Mouse (Mus musculus): ENCODE measurements at regions not wholly inside any gene's neighbourhood (a gene's known extent, or its start where the extent isn't known, plus 50 kb on each side); places are given as distances from the start of the nearest gene placed in this dataset.

GRCm38 (mm10) chr4:47598216-47598615 lies 123.8 kb downstream of the Sec61b start:
- Histone ChIP-seq H3K9ac (no peak overlapping the region), H3K4me2 (no peak overlapping the region), H3K36me3 (no peaks in the 10 kb centered on the region), H3K4me1 (no peaks in the 10 kb centered on the region), H3K9me3 (replicated peaks) (no peaks in the 10 kb centered on the region), H3K27ac (no peak overlapping the region), H3K27me3 (replicated peaks) (no peaks in the 10 kb centered on the region), H3K4me3 (no peak overlapping the region)
- WGBS (ENCODE audit: insufficient replicate concordance), result 21% methylated on average over 2 of the region's 2 CpGs
- no peak for ATAC-seq

- Histone ChIP-seq H3K9me3 (replicated peaks) (no peaks in the 10 kb centered on the region), H3K4me3 (no peak overlapping the region)
- WGBS (ENCODE audit: insufficient replicate concordance), result 72% methylated on average over 10 of the region's 10 CpGs
Observed at GRCm38 (mm10) chr4:47601301-47602070, 127.0 kb downstream of the Sec61b start.

GRCm38 (mm10) chr4:47603378-47603777 lies 128.9 kb downstream of the Sec61b start:
- no peaks in the 10 kb centered on the region for H3K36me3 ChIP-seq
- H3K4me3 ChIP-seq, result no peak overlapping the region
- ATAC-seq, result no peak
- no peak overlapping the region for H3K27ac ChIP-seq
- H3K27me3 ChIP-seq (replicated peaks), result 0 out of 2 replicates have a peak, but pooled peaks cover 4% of the 10 kb centered on the region
- no peak overlapping the region for H3K4me2 ChIP-seq
- WGBS (ENCODE audit: insufficient replicate concordance), result 61% methylated on average over 6 of the region's 6 CpGs
- H3K9me3 ChIP-seq (replicated peaks), result no peaks in the 10 kb centered on the region
- H3K4me1 ChIP-seq, result no peaks in the 10 kb centered on the region
- H3K9ac ChIP-seq, result no peak overlapping the region

More at GRCm38 (mm10) chr4:47601301-47602070, 127.0 kb downstream of the Sec61b start:
- H3K36me3 ChIP-seq, result no peaks in the 10 kb centered on the region
- H3K4me2 ChIP-seq, result no peak overlapping the region
- H3K9ac ChIP-seq, result no peak overlapping the region
- H3K27ac ChIP-seq, result no peak overlapping the region
- ATAC-seq, result no peak
- H3K4me1 ChIP-seq, result no peaks in the 10 kb centered on the region
- H3K27me3 ChIP-seq (replicated peaks), result 0 out of 2 replicates have a peak, but pooled peaks cover 4% of the 10 kb centered on the region

- no peak overlapping the region for H3K9ac ChIP-seq
- 0 out of 2 replicates have a peak overlapping the region, but pooled peaks have one; percentile 14 for H3K4me2 ChIP-seq
- no peaks in the 10 kb centered on the region for H3K9me3 ChIP-seq (replicated peaks)
- 50% methylated on average over 14 of the region's 14 CpGs for whole genome bisulfite sequencing (ENCODE audit: insufficient replicate concordance)
- 0 out of 2 replicates have a peak, but pooled peaks cover 4% of the 10 kb centered on the region for H3K27me3 ChIP-seq (replicated peaks)
- no peak overlapping the region for H3K27ac ChIP-seq
- H3K4me1 ChIP-seq, result no peaks in the 10 kb centered on the region
- H3K4me3 ChIP-seq, result no peak overlapping the region
- no peaks in the 10 kb centered on the region for H3K36me3 ChIP-seq
- no peak for ATAC-seq
Observed at GRCm38 (mm10) chr4:47603847-47604397, 129.5 kb downstream of the Sec61b start.

GRCm38 (mm10) chr4:47605676-47606075 lies 131.2 kb downstream of the Sec61b start:
- H3K9me3 ChIP-seq (replicated peaks), result no peaks in the 10 kb centered on the region

GRCm38 (mm10) chr4:47608673-47609072 lies 134.2 kb downstream of the Sec61b start:
- Histone ChIP-seq H3K27ac (no peak overlapping the region), H3K4me2 (no peak overlapping the region), H3K36me3 (no peaks in the 10 kb centered on the region), H3K9me3 (replicated peaks) (no peaks in the 10 kb centered on the region), H3K4me1 (no peaks in the 10 kb centered on the region), H3K27me3 (replicated peaks) (0 out of 2 replicates have a peak, but pooled peaks cover 4% of the 10 kb centered on the region), H3K4me3 (no peak overlapping the region), H3K9ac (no peak overlapping the region)
- WGBS (ENCODE audit: insufficient replicate concordance), result 49% methylated on average over 5 of the region's 5 CpGs
- no peak for ATAC-seq

More at GRCm38 (mm10) chr4:47605676-47606075, 131.2 kb downstream of the Sec61b start:
- no peak overlapping the region for H3K27ac ChIP-seq
- 0 out of 2 replicates have a peak, but pooled peaks cover 4% of the 10 kb centered on the region for H3K27me3 ChIP-seq (replicated peaks)
- 63% methylated on average over 4 of the region's 4 CpGs for WGBS (ENCODE audit: insufficient replicate concordance)
- H3K4me2 ChIP-seq, result no peak overlapping the region
- H3K9ac ChIP-seq, result no peak overlapping the region
- H3K4me1 ChIP-seq, result no peaks in the 10 kb centered on the region
- H3K36me3 ChIP-seq, result no peaks in the 10 kb centered on the region
- no peak for ATAC-seq
- no peak overlapping the region for H3K4me3 ChIP-seq

GRCm38 (mm10) chr4:47610913-47611312 lies 136.5 kb downstream of the Sec61b start:
- Histone ChIP-seq H3K27ac (no peak overlapping the region), H3K4me3 (no peak overlapping the region), H3K4me1 (no peaks in the 10 kb centered on the region), H3K9me3 (replicated peaks) (no peaks in the 10 kb centered on the region), H3K27me3 (replicated peaks) (no peaks in the 10 kb centered on the region), H3K36me3 (no peaks in the 10 kb centered on the region), H3K9ac (no peak overlapping the region), H3K4me2 (no peak overlapping the region)
- ATAC-seq, result no peak
- 62% methylated on average over 5 of the region's 5 CpGs for WGBS (ENCODE audit: insufficient replicate concordance)

GRCm38 (mm10) chr4:47616525-47616924 lies 142.1 kb downstream of the Sec61b start:
- Histone ChIP-seq H3K27ac (no peak overlapping the region), H3K9ac (no peak overlapping the region), H3K27me3 (replicated peaks) (no peaks in the 10 kb centered on the region), H3K4me2 (no peak overlapping the region), H3K9me3 (replicated peaks) (no peaks in the 10 kb centered on the region), H3K36me3 (no peaks in the 10 kb centered on the region), H3K4me1 (no peaks in the 10 kb centered on the region), H3K4me3 (no peak overlapping the region)
- WGBS (ENCODE audit: insufficient replicate concordance), result 63% methylated on average over 3 of the region's 3 CpGs
- ATAC-seq, result no peak

- 79% methylated on average over 3 of the region's 3 CpGs for WGBS (ENCODE audit: insufficient replicate concordance)
- ATAC-seq, result no peak
- Histone ChIP-seq H3K4me2 (no peak overlapping the region), H3K4me3 (no peak overlapping the region), H3K9ac (no peak overlapping the region), H3K4me1 (no peaks in the 10 kb centered on the region), H3K36me3 (no peaks in the 10 kb centered on the region), H3K27ac (no peak overlapping the region), H3K27me3 (replicated peaks) (no peaks in the 10 kb centered on the region), H3K9me3 (replicated peaks) (no peaks in the 10 kb centered on the region)
Observed at GRCm38 (mm10) chr4:47620700-47621099, 146.2 kb downstream of the Sec61b start.

GRCm38 (mm10) chr4:47622851-47623743 lies 148.6 kb downstream of the Sec61b start:
- H3K27me3 ChIP-seq (replicated peaks), result no peaks in the 10 kb centered on the region
- no peak overlapping the region for H3K4me2 ChIP-seq
- no peaks in the 10 kb centered on the region for H3K9me3 ChIP-seq (replicated peaks)
- no peak overlapping the region for H3K4me3 ChIP-seq
- WGBS (ENCODE audit: insufficient replicate concordance), result 72% methylated on average over 13 of the region's 13 CpGs
- no peaks in the 10 kb centered on the region for H3K4me1 ChIP-seq
- ATAC-seq, result no peak
- H3K9ac ChIP-seq, result no peak overlapping the region
- H3K27ac ChIP-seq, result no peak overlapping the region
- H3K36me3 ChIP-seq, result no peaks in the 10 kb centered on the region

- Histone ChIP-seq H3K27me3 (replicated peaks) (no peaks in the 10 kb centered on the region), H3K4me3 (no peak overlapping the region), H3K27ac (no peak overlapping the region), H3K4me1 (no peaks in the 10 kb centered on the region), H3K36me3 (no peaks in the 10 kb centered on the region), H3K9ac (no peak overlapping the region), H3K4me2 (no peak overlapping the region), H3K9me3 (replicated peaks) (no peaks in the 10 kb centered on the region)
- no peak for ATAC-seq
- WGBS (ENCODE audit: insufficient replicate concordance), result 43% methylated on average over 8 of the region's 8 CpGs
Observed at GRCm38 (mm10) chr4:47630006-47630405, 155.5 kb downstream of the Sec61b start.

- Histone ChIP-seq H3K9me3 (replicated peaks) (no peaks in the 10 kb centered on the region), H3K9ac (no peak overlapping the region), H3K27ac (no peak overlapping the region), H3K27me3 (replicated peaks) (no peaks in the 10 kb centered on the region), H3K36me3 (no peaks in the 10 kb centered on the region), H3K4me3 (no peak overlapping the region), H3K4me2 (no peak overlapping the region), H3K4me1 (no peaks in the 10 kb centered on the region)
- WGBS (ENCODE audit: insufficient replicate concordance), result 47% methylated on average over 1 of the region's 1 CpGs
- ATAC-seq, result no peak
Observed at GRCm38 (mm10) chr4:47630427-47630826, 156.0 kb downstream of the Sec61b start.

All from liver, embryonic 12.5 days (tissue).